Mouse (Mus musculus): ENCODE measurements at regions not wholly inside any gene's neighbourhood (a gene's known extent, or its start where the extent isn't known, plus 50 kb on each side); places are given as distances from the start of the nearest gene placed in this dataset.
"Not testable (repeated sequence)": the region's sequence is repeated elsewhere in the genome, so short reads cannot be mapped to it uniquely, and the experiment has no call there.

- DNase-seq (ENCODE audit: low read depth, low spot score), result peak; percentile 9
Measured at GRCm38 (mm10) chr3:38320998-38321397, 163.6 kb downstream of the Ankrd50 start.

- DNase-seq (ENCODE audit: low read depth, low spot score), result no peak
Measured at GRCm38 (mm10) chr3:38312834-38313233, 171.8 kb downstream of the Ankrd50 start.

- DNase-seq (ENCODE audit: low read depth, low spot score), result no peak
Measured at GRCm38 (mm10) chr3:38312121-38312520, 172.5 kb downstream of the Ankrd50 start.

GRCm38 (mm10) chr3:38299898-38300751 is 184.5 kb downstream of the Ankrd50 start:
- peak; percentile 46 for DNase-seq (ENCODE audit: low read depth, low spot score)

GRCm38 (mm10) chr3:38299236-38299897 is 185.3 kb downstream of the Ankrd50 start:
- peak; percentile 2 for DNase-seq (ENCODE audit: low read depth, low spot score)

GRCm38 (mm10) chr3:38297499-38297898 is 187.1 kb downstream of the Ankrd50 start:
- DNase-seq (ENCODE audit: low read depth, low spot score), result no peak

GRCm38 (mm10) chr3:38289062-38289461 is 195.6 kb downstream of the Ankrd50 start:
- no peak for DNase-seq (ENCODE audit: low read depth, low spot score)

GRCm38 (mm10) chr3:38283687-38284124 is 200.9 kb downstream of the Ankrd50 start:
- DNase-seq (ENCODE audit: low read depth, low spot score), result peak; percentile 62

- no peak for DNase-seq (ENCODE audit: low read depth, low spot score)
Measured at GRCm38 (mm10) chr3:38282891-38283290, 201.8 kb downstream of the Ankrd50 start.

GRCm38 (mm10) chr3:38281683-38282082 is 203.0 kb downstream of the Ankrd50 start:
- no peak for DNase-seq (ENCODE audit: low read depth, low spot score)

GRCm38 (mm10) chr3:38280876-38281275 is 203.8 kb downstream of the Ankrd50 start:
- no peak for DNase-seq (ENCODE audit: low read depth, low spot score)

- no peak for DNase-seq (ENCODE audit: low read depth, low spot score)
Measured at GRCm38 (mm10) chr3:38280105-38280504, 204.5 kb downstream of the Ankrd50 start.

- no peak for DNase-seq (ENCODE audit: low read depth, low spot score)
Measured at GRCm38 (mm10) chr3:38276948-38277504, 207.6 kb downstream of the Ankrd50 start.

- no peak for DNase-seq (ENCODE audit: low read depth, low spot score)
Measured at GRCm38 (mm10) chr3:38275321-38275720, 209.3 kb downstream of the Ankrd50 start.

GRCm38 (mm10) chr3:38270742-38271141 is 213.9 kb downstream of the Ankrd50 start:
- no peak for DNase-seq (ENCODE audit: low read depth, low spot score)

GRCm38 (mm10) chr3:38268226-38268625 is 216.4 kb downstream of the Ankrd50 start:
- no peak for DNase-seq (ENCODE audit: low read depth, low spot score)

GRCm38 (mm10) chr3:38263261-38264141 is 221.1 kb downstream of the Ankrd50 start:
- DNase-seq (ENCODE audit: low read depth, low spot score), result no peak

- no peak for DNase-seq (ENCODE audit: low read depth, low spot score)
Measured at GRCm38 (mm10) chr3:38261326-38262075, 223.1 kb downstream of the Ankrd50 start.

GRCm38 (mm10) chr3:38259223-38259622 is 225.4 kb downstream of the Ankrd50 start:
- DNase-seq (ENCODE audit: low read depth, low spot score), result not testable (repeated sequence)

- no peak for DNase-seq (ENCODE audit: low read depth, low spot score)
Measured at GRCm38 (mm10) chr3:38257843-38258290, 226.8 kb downstream of the Ankrd50 start.

Data from R1 (cell line).